Mouse (Mus musculus) heart, adult 2 months (tissue): ENCODE measurements around the gene Hif3a.

ENCODE experiments used
- CTCF ChIP-seq: fragments of 200-600 bp; IDR thresholded peaks from 2 replicates; pipeline ENCODE4 v1.8.1; 2022; ENCODE audit warnings: antibody characterized with exemption, mild to moderate bottlenecking, moderate library complexity
- EP300 ChIP-seq: fragments of 200-500 bp; IDR thresholded peaks from 2 replicates; pipeline ENCODE4 v1.6.1; 2011; ENCODE audit warnings: low read depth, low read length, control low read depth; ENCODE audit not compliant: insufficient read depth
- POLR2A ChIP-seq: fragments of 200-500 bp; IDR thresholded peaks from 2 replicates; pipeline ENCODE4 v1.6.1; 2011; ENCODE audit warnings: mild to moderate bottlenecking, low read depth, low read length, control low read depth; ENCODE audit not compliant: insufficient read depth

- peak; percentile 70 for TF ChIP-seq POLR2A
- no peak for TF ChIP-seq CTCF
- no peak for TF ChIP-seq EP300
Observed at GRCm38 (mm10) chr7:16993651-16994399, 68.4 kb downstream of the Hif3a start.
